Mouse (Mus musculus) midbrain, embryonic 15.5 days (tissue): ENCODE data around the gene Cab39l. TPM values are rescaled to one million over a fixed set of nuclear protein-coding genes. Genes with fewer than 3 reads are reported as not detected.

Experiments
- ATAC-seq: fragments of 200-750 bp; cut with Nextera tagmentation; replicated peaks from 2 replicates; pipeline ENCODE4 v1.8.0; 2017; ENCODE audit warnings: moderate TSS enrichment
- H3K27ac ChIP-seq: fragments of 300-500 bp; sonication (generic); 2 replicates; pipeline ENCODE4 v1.5.1; 2015; ENCODE audit warnings: mild to moderate bottlenecking, inconsistent platforms
- H3K27me3 ChIP-seq: fragments of 300-500 bp; sonication (generic); replicated peaks from 2 replicates; pipeline ENCODE4 v1.6.1; 2015; ENCODE audit warnings: inconsistent platforms
- H3K36me3 ChIP-seq: fragments of 300-500 bp; sonication (generic); replicated peaks from 2 replicates; pipeline ENCODE4 v1.6.1; 2015; ENCODE audit warnings: inconsistent platforms
- H3K4me1 ChIP-seq: fragments of 300-500 bp; sonication (generic); 2 replicates; pipeline ENCODE4 v1.6.1; 2015; ENCODE audit warnings: inconsistent platforms
- H3K4me2 ChIP-seq: fragments of 300-500 bp; sonication (generic); 2 replicates; pipeline ENCODE4 v1.6.1; 2015; ENCODE audit warnings: inconsistent platforms, mild to moderate bottlenecking, moderate library complexity
- H3K4me3 ChIP-seq: fragments of 300-500 bp; sonication (generic); 2 replicates; pipeline ENCODE4 v1.5.1; 2015; ENCODE audit warnings: mild to moderate bottlenecking, inconsistent platforms
- H3K9ac ChIP-seq: fragments of 300-500 bp; sonication (generic); 2 replicates; pipeline ENCODE4 v1.6.1; 2015; ENCODE audit warnings: mild to moderate bottlenecking, inconsistent platforms
- H3K9me3 ChIP-seq: fragments of 300-500 bp; sonication (generic); 2 replicates; pipeline ENCODE4 v1.6.1; 2016; ENCODE audit warnings: inconsistent platforms
- WGBS: fragments of 180-500 bp; shearing (Covaris S2); methylation state at CpG from one replicate; pipeline ENCODE4 v1.1.7; 2015; ENCODE audit warnings: mixed read lengths; 5-methylcytosine and 5-hydroxymethylcytosine counted together
- polyA plus RNA-seq: library from polyadenylated mRNA; unstranded; fragments of >200 nt; fragmentation: Nextera tagmentation; extraction: Ambion mirVana; gene quantifications from 2 replicates; pipeline ENCODE4 v1.2.1, GENCODE M21; 2015

Gene Cab39l
- polyA plus RNA-seq, 1 experiment from 2014 or later, result 19.0 TPM

DNA sequence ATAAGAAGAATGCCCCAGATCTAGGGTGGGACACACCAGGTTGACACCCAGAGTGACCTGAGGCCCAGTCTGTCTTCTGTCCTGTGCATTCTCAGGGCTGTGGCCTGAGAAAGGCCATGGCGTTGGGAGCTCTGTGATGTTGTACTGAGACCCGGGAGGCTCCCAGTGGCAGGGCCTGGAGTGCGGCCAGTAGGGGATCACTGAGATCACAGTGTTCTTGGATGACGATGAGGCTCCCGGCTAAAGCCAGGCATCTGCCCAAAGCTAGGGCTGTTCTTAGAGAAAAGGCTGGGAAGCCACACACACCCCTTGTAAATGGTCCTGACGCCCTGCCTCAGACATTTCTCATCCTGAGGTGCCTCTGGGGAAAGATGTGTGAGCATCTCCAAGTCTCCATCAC lies 108.3 kb downstream of the Cab39l start:
- no peak for ATAC-seq
- WGBS, result 79% methylated on average over 6 of the region's 6 CpGs
- Histone ChIP-seq H3K9ac (no peak overlapping the region), H3K27me3 (no peaks in the 10 kb centered on the region), H3K4me1 (no peaks in the 10 kb centered on the region), H3K4me2 (no peak overlapping the region), H3K27ac (no peak overlapping the region), H3K4me3 (no peak overlapping the region), H3K9me3 (no peaks in the 10 kb centered on the region), H3K36me3 (no peaks in the 10 kb centered on the region)

DNA sequence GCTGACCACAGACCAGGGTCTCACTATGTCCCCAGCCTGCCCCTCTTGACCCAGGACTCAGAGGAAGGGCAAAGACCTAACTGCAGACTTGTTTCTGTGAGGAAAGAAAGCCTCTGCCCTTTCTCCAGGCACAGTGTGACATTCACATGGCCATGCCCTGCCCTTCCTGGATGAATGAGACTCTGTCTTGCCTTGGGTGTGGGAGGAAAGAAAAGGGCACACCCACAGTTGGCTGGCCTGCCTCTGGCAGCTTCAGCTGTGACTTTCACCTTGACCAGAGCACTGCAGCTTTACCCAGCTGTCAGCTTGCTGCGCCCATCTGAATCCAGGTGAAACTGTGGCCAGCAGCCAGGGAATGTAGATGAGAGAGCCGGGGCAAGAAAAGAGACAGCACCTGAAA lies 110.1 kb downstream of the Cab39l start:
- no peaks in the 10 kb centered on the region for H3K36me3 ChIP-seq
- no peaks in the 10 kb centered on the region for H3K9me3 ChIP-seq
- 84% methylated on average over 2 of the region's 2 CpGs for whole genome bisulfite sequencing
- no peak overlapping the region for H3K9ac ChIP-seq
- no peak overlapping the region for H3K4me3 ChIP-seq
- ATAC-seq, result no peak
- H3K4me1 ChIP-seq, result no peaks in the 10 kb centered on the region
- H3K4me2 ChIP-seq, result no peak overlapping the region
- no peaks in the 10 kb centered on the region for H3K27me3 ChIP-seq
- H3K27ac ChIP-seq, result no peak overlapping the region

DNA sequence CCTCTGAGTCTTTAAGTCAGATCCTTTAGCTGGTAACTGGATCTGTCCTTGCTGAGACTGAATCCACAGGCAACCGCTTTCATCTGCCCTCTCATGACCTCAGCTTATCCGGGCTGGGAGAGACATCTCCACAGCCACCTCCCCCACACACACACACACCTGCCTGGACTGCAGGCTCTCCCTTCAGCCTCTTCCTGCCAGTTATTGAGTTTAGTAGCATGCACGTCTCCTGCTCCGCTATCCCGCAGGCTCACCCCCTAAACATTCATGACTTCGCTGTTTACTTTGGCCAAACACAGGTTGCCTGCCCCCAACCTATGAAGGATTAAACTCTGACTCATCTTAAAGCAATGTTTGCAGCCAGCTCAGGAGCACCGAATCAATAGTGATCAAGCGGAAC lies 111.2 kb downstream of the Cab39l start:
- no peaks in the 10 kb centered on the region for H3K9me3 ChIP-seq
- ATAC-seq, result no peak
- no peak overlapping the region for H3K4me3 ChIP-seq
- H3K9ac ChIP-seq, result no peak overlapping the region
- no peak overlapping the region for H3K27ac ChIP-seq
- 66% methylated on average over 8 of the region's 8 CpGs for WGBS
- no peaks in the 10 kb centered on the region for H3K4me1 ChIP-seq
- H3K4me2 ChIP-seq, result no peak overlapping the region
- no peaks in the 10 kb centered on the region for H3K36me3 ChIP-seq
- no peaks in the 10 kb centered on the region for H3K27me3 ChIP-seq

DNA sequence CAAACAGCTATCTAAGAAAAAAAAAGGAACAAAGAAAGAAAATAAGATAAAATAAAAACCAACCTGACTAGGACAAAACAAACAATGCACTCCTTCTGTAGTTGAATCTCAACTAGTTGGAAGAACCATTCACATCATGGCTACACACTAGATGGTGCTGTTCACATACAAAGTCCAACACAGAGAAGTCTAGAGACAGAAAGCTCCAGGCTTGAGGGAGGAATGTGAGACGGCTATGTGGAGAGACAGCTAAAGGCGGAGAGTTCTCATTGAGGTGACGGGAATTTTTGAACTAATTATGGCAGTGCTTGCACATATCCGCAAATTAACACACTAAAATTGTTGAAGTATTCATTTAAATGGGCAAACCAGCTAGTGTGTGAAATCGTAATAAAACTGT lies 113.3 kb downstream of the Cab39l start:
- no peaks in the 10 kb centered on the region for H3K36me3 ChIP-seq
- ATAC-seq, result no peak
- 71% methylated on average over 5 of the region's 5 CpGs for WGBS
- no peaks in the 10 kb centered on the region for H3K9me3 ChIP-seq
- H3K4me2 ChIP-seq, result no peak overlapping the region
- no peak overlapping the region for H3K27ac ChIP-seq
- H3K9ac ChIP-seq, result no peak overlapping the region
- H3K27me3 ChIP-seq, result no peaks in the 10 kb centered on the region
- no peaks in the 10 kb centered on the region for H3K4me1 ChIP-seq
- H3K4me3 ChIP-seq, result no peak overlapping the region

DNA sequence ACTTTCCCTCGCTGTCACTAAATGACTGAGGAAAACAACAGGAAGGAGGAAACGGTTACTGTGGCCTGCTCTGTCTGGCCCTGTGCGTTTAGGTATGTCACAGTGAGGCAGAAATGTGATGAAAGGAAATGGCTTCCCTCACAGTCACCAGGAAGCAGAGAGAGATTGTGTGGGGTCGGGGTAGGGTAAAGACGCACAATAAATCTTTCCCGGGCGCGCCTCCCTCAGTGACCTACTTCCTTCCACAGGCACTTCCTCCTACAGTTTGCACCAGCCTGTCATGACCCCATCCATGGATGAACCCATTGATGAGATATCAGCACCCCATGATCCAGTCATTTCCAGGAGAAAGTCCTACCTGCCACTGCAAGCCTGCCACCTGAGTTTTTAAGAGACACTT lies 114.2 kb downstream of the Cab39l start:
- Histone ChIP-seq H3K36me3 (no peaks in the 10 kb centered on the region), H3K4me2 (no peak overlapping the region), H3K9me3 (no peaks in the 10 kb centered on the region), H3K27me3 (no peaks in the 10 kb centered on the region), H3K27ac (no peak overlapping the region), H3K4me3 (no peak overlapping the region), H3K4me1 (no peaks in the 10 kb centered on the region), H3K9ac (no peak overlapping the region)
- WGBS, result 92% methylated on average over 8 of the region's 8 CpGs
- ATAC-seq, result no peak

DNA sequence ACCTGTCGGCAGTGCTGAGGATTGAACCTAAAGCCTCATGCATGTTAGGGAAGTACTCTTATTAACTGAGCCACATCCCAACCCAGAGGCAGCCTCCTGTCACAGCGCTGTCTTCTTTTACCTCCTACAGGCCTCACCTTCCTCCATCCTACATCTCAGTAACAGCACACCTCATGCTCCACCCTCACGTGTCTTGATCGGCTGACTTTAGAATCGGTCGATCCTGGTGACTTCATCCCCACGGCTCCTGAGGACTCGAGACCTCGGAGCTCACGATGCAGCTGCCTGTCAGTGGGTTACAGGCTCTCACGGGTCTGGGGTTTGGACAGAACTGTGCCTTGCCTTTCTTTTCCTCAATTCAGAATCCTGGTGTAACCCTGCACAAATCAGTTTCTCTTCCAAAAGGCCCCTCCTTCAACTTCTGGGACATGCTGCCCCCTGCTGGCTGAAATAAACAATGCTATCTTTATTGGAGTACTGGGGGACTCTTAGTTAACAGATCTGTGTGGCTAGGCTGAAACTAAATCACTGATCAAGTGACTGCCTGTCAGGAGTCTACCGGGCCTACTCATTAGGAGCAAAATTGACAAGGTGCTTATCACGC lies 115.3 kb downstream of the Cab39l start:
- Histone ChIP-seq H3K27me3 (no peaks in the 10 kb centered on the region), H3K36me3 (no peaks in the 10 kb centered on the region), H3K9me3 (no peaks in the 10 kb centered on the region), H3K4me2 (no peak overlapping the region), H3K4me3 (no peak overlapping the region), H3K4me1 (no peaks in the 10 kb centered on the region), H3K9ac (no peak overlapping the region), H3K27ac (no peak overlapping the region)
- peak; percentile 79 for ATAC-seq
- 57% methylated on average over 13 of the region's 13 CpGs for WGBS

DNA sequence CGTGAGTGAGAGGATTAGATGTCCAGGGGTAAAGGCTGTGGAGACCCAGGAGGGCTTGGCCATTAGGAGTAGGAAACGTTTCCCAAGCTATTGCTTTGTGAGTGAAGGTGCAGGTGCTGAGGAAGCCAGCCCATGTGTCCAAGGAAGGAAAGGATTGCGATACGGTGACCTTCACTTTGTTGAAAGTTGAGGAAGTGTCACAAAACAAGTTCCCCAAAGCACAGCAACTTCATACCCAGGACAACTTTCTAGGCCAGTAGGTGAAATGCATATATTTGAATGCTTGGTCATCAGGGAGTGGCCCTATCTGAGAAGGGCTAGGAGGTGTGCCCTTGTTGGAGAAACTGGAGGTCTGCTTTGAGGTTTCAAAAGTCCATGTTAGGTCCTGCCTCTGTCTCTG lies 116.3 kb downstream of the Cab39l start:
- no peaks in the 10 kb centered on the region for H3K27me3 ChIP-seq
- no peak overlapping the region for H3K4me3 ChIP-seq
- no peak overlapping the region for H3K27ac ChIP-seq
- no peaks in the 10 kb centered on the region for H3K4me1 ChIP-seq
- H3K9me3 ChIP-seq, result no peaks in the 10 kb centered on the region
- 72% methylated on average over 4 of the region's 4 CpGs for WGBS
- H3K36me3 ChIP-seq, result no peaks in the 10 kb centered on the region
- no peak overlapping the region for H3K4me2 ChIP-seq
- no peak overlapping the region for H3K9ac ChIP-seq
- ATAC-seq, result no peak

DNA sequence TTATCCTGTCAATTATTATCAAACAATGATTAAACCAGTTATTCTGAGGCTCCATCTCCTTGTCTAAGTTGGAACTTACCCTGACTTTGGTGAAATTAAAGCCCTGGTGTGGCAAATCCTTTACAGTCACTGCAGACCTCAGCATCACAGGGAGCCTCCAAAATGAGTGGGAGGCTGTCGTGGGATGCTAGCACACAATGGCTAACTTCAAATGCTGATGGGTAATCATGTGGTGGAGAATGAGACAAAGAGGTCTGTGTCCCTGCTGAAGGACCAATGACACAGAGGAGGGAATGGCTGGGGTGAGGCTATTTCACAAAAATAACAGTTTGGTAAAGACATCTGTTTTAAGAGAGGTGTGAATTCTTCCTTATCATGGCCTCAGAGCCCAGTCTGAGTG lies 117.1 kb downstream of the Cab39l start:
- Histone ChIP-seq H3K4me3 (no peak overlapping the region), H3K9ac (no peak overlapping the region), H3K4me1 (no peaks in the 10 kb centered on the region), H3K27ac (no peak overlapping the region), H3K36me3 (no peaks in the 10 kb centered on the region), H3K9me3 (no peaks in the 10 kb centered on the region), H3K27me3 (no peaks in the 10 kb centered on the region), H3K4me2 (no peak overlapping the region)
- ATAC-seq, result no peak
- 47% methylated on average over 1 of the region's 1 CpGs for WGBS

DNA sequence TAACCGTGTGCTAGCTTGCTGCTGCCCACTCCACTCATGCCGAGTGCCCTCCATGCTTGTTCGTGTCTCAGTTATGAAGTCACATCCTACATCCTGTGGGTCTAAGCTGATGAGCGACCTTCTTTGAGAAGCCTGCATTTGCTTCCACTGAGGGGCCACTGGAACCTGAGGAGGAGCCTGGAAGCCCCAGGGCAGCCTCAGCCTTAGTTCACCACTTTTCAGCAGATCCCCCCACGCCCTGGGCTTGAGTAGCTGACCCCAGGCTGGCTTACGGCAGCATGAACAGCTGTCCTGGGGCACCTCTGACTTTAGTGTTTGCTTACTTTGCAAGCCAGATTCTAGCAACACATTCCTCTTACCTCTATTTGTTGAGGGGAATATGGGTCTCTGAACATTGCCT lies 126.0 kb downstream of the Cab39l start:
- Histone ChIP-seq H3K36me3 (peaks cover 9% of the 10 kb centered on the region; the same call in 1 of the 2 replicates), H3K4me2 (no peak overlapping the region), H3K9me3 (no peaks in the 10 kb centered on the region), H3K9ac (no peak overlapping the region), H3K4me3 (no peak overlapping the region), H3K27me3 (no peaks in the 10 kb centered on the region), H3K4me1 (no peaks in the 10 kb centered on the region), H3K27ac (no peak overlapping the region)
- WGBS, result 93% methylated on average over 6 of the region's 6 CpGs
- no peak for ATAC-seq

DNA sequence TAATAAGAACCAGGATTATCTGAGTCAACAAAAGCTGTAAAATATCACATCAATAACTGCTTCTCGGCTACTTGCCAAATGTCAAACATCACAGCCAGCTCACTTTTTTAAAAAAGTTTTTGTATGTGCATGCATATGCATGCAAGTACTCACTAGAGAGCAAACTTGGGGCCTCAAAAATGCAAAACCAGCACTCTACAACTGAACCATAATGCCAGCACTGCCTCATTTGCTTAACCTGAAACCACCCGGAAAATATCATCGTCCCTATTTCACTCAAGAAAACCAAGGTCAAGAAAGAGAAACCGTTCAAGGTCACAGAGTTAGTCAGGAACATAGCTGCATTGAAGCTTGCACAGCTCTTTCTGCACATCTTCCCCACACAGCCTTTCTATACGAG lies 135.6 kb downstream of the Cab39l start:
- ATAC-seq, result no peak
- Histone ChIP-seq H3K9ac (no peak overlapping the region), H3K9me3 (no peaks in the 10 kb centered on the region), H3K27me3 (no peaks in the 10 kb centered on the region), H3K36me3 (peaks cover 18% of the 10 kb centered on the region; the same call in 1 of the 2 replicates), H3K27ac (no peak overlapping the region), H3K4me2 (no peak overlapping the region), H3K4me3 (no peak overlapping the region), H3K4me1 (no peaks in the 10 kb centered on the region)
- 91% methylated on average over 5 of the region's 5 CpGs for WGBS

DNA sequence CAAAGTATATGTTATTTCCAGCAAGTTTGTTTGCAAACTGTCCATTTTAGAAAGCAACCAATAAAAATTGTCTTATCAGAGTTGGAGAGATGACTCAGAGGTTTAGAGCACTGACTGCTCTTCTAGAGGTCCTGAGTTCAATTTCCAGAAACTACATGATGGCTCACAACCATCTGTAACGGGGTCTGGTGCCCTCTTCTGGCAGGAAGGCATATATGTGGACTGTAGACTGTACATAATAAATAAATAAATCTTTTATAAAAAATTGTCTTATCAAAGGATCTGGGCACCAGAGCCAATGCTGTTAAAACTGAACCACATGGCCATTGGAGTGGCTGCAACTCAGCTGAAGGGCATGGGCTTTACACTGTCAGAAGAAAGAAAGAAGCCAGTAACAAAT lies 149.8 kb downstream of the Cab39l start:
- Histone ChIP-seq H3K27me3 (no peaks in the 10 kb centered on the region), H3K9me3 (no peaks in the 10 kb centered on the region), H3K4me3 (no peak overlapping the region), H3K4me2 (no peak overlapping the region), H3K36me3 (peaks cover 33% of the 10 kb centered on the region; the same call in 1 of the 2 replicates), H3K4me1 (0 out of 2 replicates have a peak, but pooled peaks cover 2% of the 10 kb centered on the region), H3K9ac (no peak overlapping the region), H3K27ac (no peak overlapping the region)
- 83% methylated on average over 1 of the region's 1 CpGs for WGBS
- ATAC-seq, result no peak

DNA sequence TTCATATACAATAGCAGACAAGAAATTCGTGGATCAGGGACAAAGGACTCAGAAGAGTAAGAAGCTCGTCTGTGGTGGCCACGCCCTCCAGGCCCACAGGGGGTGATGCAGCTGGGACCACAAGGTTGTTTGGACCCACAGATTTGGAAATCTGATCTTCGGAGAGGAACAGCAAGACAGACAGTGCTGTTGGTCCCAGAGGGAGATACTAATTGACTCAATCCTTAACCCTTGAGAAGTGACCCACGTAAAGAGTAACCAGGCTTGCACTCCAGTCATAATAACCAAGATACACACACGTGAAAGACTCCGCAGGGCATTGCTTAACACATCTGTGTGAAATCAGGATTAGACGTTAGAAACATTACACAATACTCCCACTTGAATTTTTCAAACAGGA lies 151.1 kb downstream of the Cab39l start:
- Histone ChIP-seq H3K27me3 (no peaks in the 10 kb centered on the region), H3K4me3 (no peak overlapping the region), H3K9me3 (no peaks in the 10 kb centered on the region), H3K4me2 (no peak overlapping the region), H3K9ac (no peak overlapping the region), H3K4me1 (peaks cover 10% of the 10 kb centered on the region), H3K36me3 (peaks cover 23% of the 10 kb centered on the region; the same call in 1 of the 2 replicates), H3K27ac (no peak overlapping the region)
- no peak for ATAC-seq
- WGBS, result 74% methylated on average over 8 of the region's 8 CpGs

DNA sequence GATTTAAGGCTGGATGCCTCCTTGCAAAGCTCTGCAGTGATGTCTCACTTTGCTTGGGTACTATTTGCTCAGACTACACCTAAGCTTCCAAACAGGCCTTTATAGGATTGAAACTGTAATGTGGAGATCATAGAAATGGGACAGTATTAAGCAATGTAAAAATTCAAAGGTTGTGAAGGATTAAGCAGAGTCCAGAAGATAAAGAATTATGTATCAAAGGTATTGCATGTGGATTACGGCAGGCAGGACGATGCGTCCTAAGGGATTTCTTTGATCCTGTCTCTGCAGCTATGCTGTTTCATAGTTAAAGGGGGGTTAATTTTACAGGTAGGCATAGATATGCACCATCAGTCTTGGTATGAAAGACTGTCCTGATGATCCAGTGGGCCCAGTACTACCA lies 151.8 kb downstream of the Cab39l start:
- Histone ChIP-seq H3K27ac (no peak overlapping the region), H3K4me2 (no peak overlapping the region), H3K36me3 (peaks cover 22% of the 10 kb centered on the region; the same call in 1 of the 2 replicates), H3K9ac (no peak overlapping the region), H3K9me3 (no peaks in the 10 kb centered on the region), H3K27me3 (no peaks in the 10 kb centered on the region), H3K4me3 (no peak overlapping the region), H3K4me1 (peaks cover 14% of the 10 kb centered on the region)
- 86% methylated on average over 3 of the region's 3 CpGs for WGBS
- no peak for ATAC-seq
